Mouse (Mus musculus) forebrain, embryonic 16.5 days (tissue): Measurements from ENCODE around the gene Dtx1. TPM values are rescaled to one million over a fixed set of nuclear protein-coding genes. Genes with fewer than 3 reads are reported as not detected.

Experiments used
- ATAC-seq: fragments of 200-750 bp; cut with Nextera tagmentation; 2 replicates; pipeline ENCODE4 v1.8.0; 2017; ENCODE audit warnings: mild to moderate bottlenecking, moderate library complexity
- H3K27ac ChIP-seq: fragments of 300-500 bp; sonication (generic); 2 replicates; pipeline ENCODE4 v1.5.1; 2014; ENCODE audit warnings: low read length, control low read depth
- H3K27me3 ChIP-seq: fragments of 300-500 bp; sonication (generic); replicated peaks from 2 replicates; pipeline ENCODE4 v1.6.1; 2014; ENCODE audit warnings: low read length; ENCODE audit not compliant: control insufficient read depth, insufficient read depth
- H3K36me3 ChIP-seq: fragments of 300-500 bp; sonication (generic); 2 replicates; pipeline ENCODE4 v1.6.1; 2014; ENCODE audit not compliant: control insufficient read depth, insufficient read depth
- H3K4me1 ChIP-seq: fragments of 300-500 bp; sonication (generic); replicated peaks from 2 replicates; pipeline ENCODE4 v1.6.1; 2014; ENCODE audit warnings: low read length; ENCODE audit not compliant: control insufficient read depth, insufficient read depth
- H3K4me2 ChIP-seq: fragments of 300-500 bp; sonication (generic); 2 replicates; pipeline ENCODE4 v1.6.1; 2014; ENCODE audit warnings: mild to moderate bottlenecking, low read length, control low read depth
- H3K4me3 ChIP-seq: fragments of 300-500 bp; sonication (generic); replicated peaks from 2 replicates; pipeline ENCODE4 v1.5.1; 2014; ENCODE audit warnings: mild to moderate bottlenecking, low read length, control low read depth
- H3K9ac ChIP-seq: fragments of 300-500 bp; sonication (generic); replicated peaks from 2 replicates; pipeline ENCODE4 v1.6.1; 2014; ENCODE audit warnings: low read depth, low read length, control low read depth
- H3K9me3 ChIP-seq: fragments of 300-500 bp; sonication (generic); 2 replicates; pipeline ENCODE4 v1.6.1; 2016; ENCODE audit warnings: low read length; ENCODE audit not compliant: control insufficient read depth
- WGBS: fragments of 180-500 bp; shearing (Covaris S2); extraction: QIAGEN DNeasy Blood & Tissue Kit; methylation state at CpG from one replicate; pipeline ENCODE4 v1.1.7; 2014; 5-methylcytosine and 5-hydroxymethylcytosine counted together
- polyA plus RNA-seq: library from polyadenylated mRNA; unstranded; fragments of >200 nt; fragmentation: Nextera tagmentation; extraction: Ambion mirVana; gene quantifications from 2 replicates; pipeline ENCODE4 v1.2.1, GENCODE M21; 2015

Gene Dtx1
- polyA plus RNA-seq, 1 experiment from 2014 or later: 44.1 TPM

DNA sequence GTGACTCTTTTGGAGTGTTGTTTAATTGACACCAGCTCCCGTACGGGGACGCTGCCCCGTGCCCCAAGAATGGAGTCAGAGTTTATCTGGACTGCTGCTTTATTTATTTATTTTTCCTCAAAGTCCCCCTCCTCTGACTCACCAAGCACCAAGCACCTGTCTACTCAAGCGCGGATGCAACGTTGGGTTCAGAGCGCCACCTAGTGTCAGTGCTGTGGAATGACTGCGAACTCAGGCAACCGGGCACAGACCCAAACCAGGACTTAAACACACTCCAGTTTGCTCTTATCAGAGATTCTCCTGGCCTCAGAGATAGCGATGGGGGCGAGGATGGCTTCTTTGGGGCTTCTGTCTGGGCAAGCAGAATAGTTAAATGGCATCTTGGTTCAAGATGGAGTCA is 38.1 kb downstream of the Dtx1 start:
- WGBS: 14% methylated on average over 12 of the region's 12 CpGs
- Histone ChIP-seq H3K36me3 (no peaks in the 10 kb centered on the region), H3K4me3 (no peak overlapping the region), H3K4me1 (peaks cover 2% of the 10 kb centered on the region; the same call in 1 of the 2 replicates), H3K9ac (no peak overlapping the region), H3K27me3 (no peaks in the 10 kb centered on the region), H3K4me2 (no peak overlapping the region), H3K9me3 (no peaks in the 10 kb centered on the region), H3K27ac (no peak overlapping the region)
- no peak for ATAC-seq

DNA sequence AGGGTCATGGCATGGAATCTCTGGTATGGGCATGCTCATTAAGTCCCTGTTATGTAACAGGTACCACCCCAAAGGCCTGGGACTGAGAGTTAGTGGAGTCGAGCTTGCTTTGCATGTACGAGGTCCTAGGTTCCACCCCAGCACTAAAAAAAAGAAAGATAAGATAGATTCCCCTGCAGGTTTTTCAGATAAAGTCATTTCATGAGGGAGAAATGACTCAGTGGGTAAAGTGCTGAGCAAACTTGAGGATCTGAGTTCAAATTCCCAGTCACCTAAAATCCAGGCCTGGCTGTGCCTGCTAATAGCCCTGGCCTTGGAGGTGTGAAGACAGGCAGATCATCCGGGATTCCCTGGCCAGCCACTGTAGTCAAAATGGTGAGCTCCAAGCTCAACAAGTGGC is 39.9 kb downstream of the Dtx1 start:
- Histone ChIP-seq H3K4me2 (no peak overlapping the region), H3K9me3 (no peaks in the 10 kb centered on the region), H3K9ac (no peak overlapping the region), H3K36me3 (no peaks in the 10 kb centered on the region), H3K27ac (no peak overlapping the region), H3K4me3 (no peak overlapping the region), H3K27me3 (no peaks in the 10 kb centered on the region), H3K4me1 (peaks cover 2% of the 10 kb centered on the region; the same call in 1 of the 2 replicates)
- ATAC-seq: no peak
- 88% methylated on average over 3 of the region's 3 CpGs for WGBS

DNA sequence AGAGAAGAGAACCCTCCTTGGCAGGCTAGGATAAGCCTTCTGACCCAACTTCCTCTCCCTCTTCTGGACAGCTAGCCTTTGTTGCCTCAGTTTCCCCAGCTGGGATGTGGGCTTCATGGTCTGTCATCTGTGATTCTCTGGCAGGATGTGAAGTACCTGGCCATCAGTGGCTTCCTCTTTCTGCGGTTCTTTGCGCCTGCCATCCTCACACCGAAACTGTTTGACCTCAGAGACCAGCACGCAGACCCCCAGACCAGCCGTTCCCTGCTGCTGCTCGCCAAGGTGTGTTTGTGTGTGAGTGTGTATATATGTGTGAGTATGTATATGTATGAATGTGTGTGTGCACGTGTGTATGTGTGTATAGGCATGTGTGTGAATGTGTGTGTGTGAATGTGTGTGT is 41.6 kb downstream of the Dtx1 start:
- Histone ChIP-seq H3K9me3 (no peaks in the 10 kb centered on the region), H3K36me3 (no peaks in the 10 kb centered on the region), H3K27ac (no peak overlapping the region), H3K9ac (no peak overlapping the region), H3K4me1 (peaks cover 2% of the 10 kb centered on the region; the same call in 1 of the 2 replicates), H3K4me2 (no peak overlapping the region), H3K4me3 (no peak overlapping the region), H3K27me3 (no peaks in the 10 kb centered on the region)
- WGBS: 91% methylated on average over 7 of the region's 7 CpGs
- no peak for ATAC-seq

DNA sequence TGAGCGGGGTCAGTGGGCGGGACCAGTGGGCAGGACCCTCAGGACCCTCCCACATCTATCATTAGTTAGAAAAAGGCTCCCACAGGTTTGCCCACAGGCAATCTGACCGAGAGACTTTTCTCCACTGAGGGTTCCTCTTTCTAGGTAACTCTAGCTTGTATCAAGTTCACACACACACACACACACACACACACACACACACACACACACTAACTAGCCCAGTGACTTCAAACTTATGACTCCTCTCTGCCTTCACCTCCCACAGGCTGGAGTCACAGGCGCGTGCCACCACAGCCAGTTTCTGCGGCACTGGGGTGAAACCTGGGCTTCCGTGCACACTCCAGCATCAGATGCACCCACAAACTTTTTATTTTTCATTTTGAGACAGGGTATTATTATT is 43.0 kb downstream of the Dtx1 start:
- WGBS: 76% methylated on average over 7 of the region's 7 CpGs
- Histone ChIP-seq H3K9me3 (no peaks in the 10 kb centered on the region), H3K9ac (no peak overlapping the region), H3K4me3 (no peak overlapping the region), H3K4me1 (no peaks in the 10 kb centered on the region), H3K27ac (no peak overlapping the region), H3K4me2 (no peak overlapping the region), H3K27me3 (no peaks in the 10 kb centered on the region), H3K36me3 (no peaks in the 10 kb centered on the region)
- no peak for ATAC-seq

DNA sequence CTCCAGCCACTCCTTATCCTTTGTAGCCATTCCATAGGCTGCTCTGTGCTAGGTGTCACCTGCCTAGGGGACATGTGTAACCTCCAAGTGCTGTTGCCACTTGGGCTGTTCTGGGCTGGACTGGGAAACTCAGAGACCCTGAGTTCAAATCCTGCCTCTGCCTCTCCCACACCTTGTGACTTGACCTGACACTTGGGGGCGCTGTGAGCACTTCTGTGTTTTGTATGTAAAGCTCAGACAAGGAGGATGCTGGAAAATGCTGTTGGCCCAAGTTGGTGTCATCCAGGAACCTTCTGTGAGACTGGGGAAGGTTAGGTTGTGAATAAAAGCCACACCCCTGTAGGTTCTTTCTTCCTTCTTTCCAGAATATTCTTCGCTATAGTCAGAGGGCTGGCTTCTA is 46.8 kb downstream of the Dtx1 start:
- 52% methylated on average over 2 of the region's 2 CpGs for WGBS
- no peaks in the 10 kb centered on the region for H3K27me3 ChIP-seq
- H3K9me3 ChIP-seq: no peaks in the 10 kb centered on the region
- H3K36me3 ChIP-seq: no peaks in the 10 kb centered on the region
- H3K9ac ChIP-seq: no peak overlapping the region
- no peak overlapping the region for H3K27ac ChIP-seq
- ATAC-seq: no peak
- H3K4me2 ChIP-seq: no peak overlapping the region
- no peak overlapping the region for H3K4me3 ChIP-seq
- 0 out of 2 replicates have a peak, but pooled peaks cover 3% of the 10 kb centered on the region for H3K4me1 ChIP-seq

DNA sequence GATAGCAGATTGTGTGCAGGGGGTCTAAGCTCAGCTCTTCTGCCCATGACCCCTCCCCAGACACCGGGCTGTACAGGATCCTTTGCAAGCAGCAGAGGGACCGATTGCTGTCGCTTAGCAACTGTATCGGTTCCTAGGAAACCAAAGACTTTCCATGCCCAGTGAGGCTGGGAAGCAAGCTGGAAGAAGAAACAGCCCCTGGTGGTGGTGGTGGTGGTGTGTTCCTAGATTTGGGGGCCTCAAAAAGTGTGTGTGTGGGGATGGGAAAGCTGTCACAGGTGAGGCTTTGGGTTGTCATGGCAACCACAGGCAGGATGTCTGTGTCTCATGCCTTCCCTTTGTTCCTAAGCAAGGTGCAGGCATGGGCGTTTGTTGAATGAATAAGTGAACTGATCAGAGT is 50.9 kb downstream of the Dtx1 start:
- H3K27ac ChIP-seq: peak overlapping the region; percentile 75
- H3K27me3 ChIP-seq: no peaks in the 10 kb centered on the region
- WGBS: 22% methylated on average over 5 of the region's 5 CpGs
- peak; percentile 74 for ATAC-seq
- no peak overlapping the region for H3K9ac ChIP-seq
- H3K4me3 ChIP-seq: no peak overlapping the region
- no peaks in the 10 kb centered on the region for H3K9me3 ChIP-seq
- no peaks in the 10 kb centered on the region for H3K36me3 ChIP-seq
- 0 out of 2 replicates have a peak, but pooled peaks cover 3% of the 10 kb centered on the region for H3K4me1 ChIP-seq
- H3K4me2 ChIP-seq: no peak overlapping the region

DNA sequence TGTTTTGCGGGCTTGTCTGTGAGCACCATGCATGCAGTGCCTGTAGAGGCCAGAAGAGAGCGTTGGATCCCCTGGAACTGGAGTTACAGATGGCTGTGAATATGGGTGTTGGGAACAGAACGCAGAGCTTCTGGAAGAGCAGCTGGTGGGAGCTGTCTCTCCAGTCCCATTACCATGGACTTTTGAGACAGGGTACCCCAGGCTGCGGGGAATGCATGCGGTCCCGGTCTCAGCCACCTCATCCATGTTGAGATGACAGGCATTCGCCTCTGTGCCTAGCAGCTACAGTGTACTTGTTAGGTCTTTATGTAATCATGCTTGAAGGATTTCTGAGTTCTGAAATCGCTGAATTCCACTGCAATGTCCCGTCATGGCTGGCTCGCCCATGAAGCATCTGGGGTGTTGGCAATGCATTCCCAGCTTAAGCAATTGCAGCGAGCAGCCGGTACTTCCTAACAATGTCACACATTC is 55.4 kb downstream of the Dtx1 start:
- Histone ChIP-seq H3K4me3 (no peak overlapping the region), H3K27ac (peak overlapping the region; percentile 78), H3K9ac (no peak overlapping the region)

DNA sequence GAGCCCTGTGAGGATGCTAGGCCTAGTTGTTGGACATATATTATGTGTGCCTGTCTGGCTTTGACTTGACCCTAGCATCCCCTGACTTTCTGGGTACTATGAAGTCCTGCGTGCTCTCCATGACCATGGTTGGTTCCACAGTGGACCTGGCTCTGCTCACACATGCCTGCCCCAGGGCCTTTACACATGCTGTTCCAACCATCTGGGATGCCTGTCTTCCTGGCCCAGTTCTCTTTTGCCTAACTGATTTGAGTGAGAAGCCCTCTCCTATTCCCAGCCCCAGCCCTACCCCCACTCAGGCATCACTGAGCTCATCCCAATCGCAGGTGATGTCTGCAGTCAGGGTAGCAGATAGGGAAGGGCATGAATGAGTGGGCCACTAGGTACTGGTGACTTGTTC is 57.9 kb downstream of the Dtx1 start:
- no peak overlapping the region for H3K4me3 ChIP-seq
- H3K9ac ChIP-seq: no peak overlapping the region
- H3K27me3 ChIP-seq: peaks cover 18% of the 10 kb centered on the region
- no peaks in the 10 kb centered on the region for H3K36me3 ChIP-seq
- peaks cover 22% of the 10 kb centered on the region for H3K4me1 ChIP-seq
- no peak for ATAC-seq
- WGBS: 83% methylated on average over 2 of the region's 2 CpGs
- H3K9me3 ChIP-seq: no peaks in the 10 kb centered on the region
- no peak overlapping the region for H3K4me2 ChIP-seq
- no peak overlapping the region for H3K27ac ChIP-seq

More for the DNA sequence above, 55.4 kb downstream of the Dtx1 start:
- Histone ChIP-seq H3K4me2 (no peak overlapping the region), H3K36me3 (no peaks in the 10 kb centered on the region), H3K9me3 (no peaks in the 10 kb centered on the region), H3K4me1 (peaks cover 16% of the 10 kb centered on the region), H3K27me3 (no peaks in the 10 kb centered on the region)
- peak; percentile 41 for ATAC-seq
- WGBS: 61% methylated on average over 12 of the region's 12 CpGs

DNA sequence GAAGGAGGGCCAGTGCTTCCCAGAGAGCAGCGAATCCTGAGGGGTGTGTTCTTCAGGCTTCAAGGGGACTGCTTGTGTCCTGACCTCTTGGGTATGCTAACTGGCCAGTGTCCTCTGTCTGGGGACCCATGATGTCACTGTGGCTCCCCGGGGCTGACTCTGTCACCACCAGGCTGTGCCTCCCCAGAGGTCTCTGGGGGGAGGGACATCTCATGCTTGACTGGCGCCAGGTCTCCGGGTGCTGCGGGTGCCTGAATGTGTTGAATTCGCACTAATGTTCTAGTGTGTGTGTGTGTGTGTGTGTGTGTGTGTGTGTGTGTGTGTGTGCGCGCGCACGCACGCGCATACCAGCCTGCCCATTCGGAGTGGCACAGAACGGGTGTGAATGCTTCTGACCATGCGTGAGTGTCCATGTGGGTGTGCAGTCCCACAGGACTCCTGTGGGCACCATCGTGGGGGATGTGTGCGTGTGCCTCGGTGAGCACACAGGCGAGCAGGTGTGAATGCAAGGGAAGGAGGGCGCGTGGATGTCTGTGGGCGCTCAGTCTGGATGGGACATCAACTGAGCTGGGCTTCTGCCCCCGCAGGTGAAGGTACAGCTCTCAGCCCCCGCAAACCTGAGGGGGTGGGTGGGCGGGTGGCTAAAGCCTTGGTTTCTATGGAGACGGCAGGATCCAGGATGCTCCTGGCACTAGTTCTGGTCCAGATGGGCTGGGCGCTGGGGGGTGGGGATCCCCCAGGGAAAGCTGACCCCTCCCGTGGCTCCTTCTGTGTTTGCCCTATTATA is 58.6 kb downstream of the Dtx1 start:
- H3K4me2 ChIP-seq: no peak overlapping the region
- WGBS: 71% methylated on average over 27 of the region's 28 CpGs
- H3K36me3 ChIP-seq: no peaks in the 10 kb centered on the region
- H3K9ac ChIP-seq: no peak overlapping the region
- peak; percentile 27; the same call in 1 of the 2 replicates for ATAC-seq
- peaks cover 20% of the 10 kb centered on the region for H3K27me3 ChIP-seq
- no peaks in the 10 kb centered on the region for H3K9me3 ChIP-seq
- peaks cover 26% of the 10 kb centered on the region for H3K4me1 ChIP-seq
- no peak overlapping the region for H3K4me3 ChIP-seq
- no peak overlapping the region for H3K27ac ChIP-seq
